8 mouse cellular contexts compared by ENCODE assay signal in the genomic region with DNA sequence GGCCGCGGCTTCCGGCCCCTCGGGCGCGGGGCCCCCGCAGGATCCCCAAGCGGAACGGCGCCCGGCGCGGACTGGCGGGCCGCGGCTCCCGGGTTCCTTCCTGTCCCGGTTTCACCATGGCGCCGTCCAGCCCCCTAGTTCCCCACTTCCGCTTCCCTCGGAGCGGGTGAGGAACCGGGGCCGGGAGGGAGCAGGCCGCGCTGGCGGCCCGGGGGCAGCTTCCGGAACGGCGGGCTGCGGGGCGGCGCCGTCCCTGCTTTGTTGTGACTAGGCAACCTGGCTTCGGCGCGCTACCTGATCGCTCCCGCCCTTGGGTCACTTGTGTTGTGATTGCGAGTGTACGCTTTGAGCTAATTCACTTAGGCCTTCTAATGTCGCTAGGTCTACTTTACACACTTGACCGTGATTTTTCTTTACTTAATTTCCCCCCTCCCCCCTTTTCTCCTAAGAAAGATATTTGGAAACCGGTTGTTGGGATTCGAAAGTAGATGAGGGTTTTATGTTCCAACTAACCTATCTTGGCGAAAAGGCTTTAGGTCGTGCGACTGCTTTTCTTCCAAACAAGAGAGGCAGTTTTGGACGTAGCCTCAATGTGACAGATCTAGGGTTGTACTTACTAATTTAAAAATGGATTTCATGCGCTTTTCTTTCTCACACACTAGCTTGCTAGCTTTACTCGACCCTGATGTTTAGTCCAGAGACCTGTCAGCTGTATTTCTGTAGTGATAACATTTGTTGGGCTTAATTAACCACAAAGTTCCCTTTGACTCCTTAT. TPM values are rescaled to one million over a fixed set of nuclear protein-coding genes. Genes with fewer than 3 reads are reported as not detected.
A peak's percentile ranks its signal among the peaks of the same experiment; 100 is the strongest.
DNase-seq lines count a peak whose midpoint lies in the region; ATAC-seq and TF ChIP-seq lines count a peak whose summit lies in the region.

No protein-coding gene starts in this region.

- no peak for TF ChIP-seq EP300 in heart, postnatal 0 days (IDR thresholded peaks at IDR 0.05; ENCODE audit: low read depth)

- H3K27me3 ChIP-seq in heart, postnatal 0 days (ENCODE audit: control insufficient read depth, insufficient read depth, low read length), result no peaks in the 10 kb centered on the region

- peak; percentile 39 for TF ChIP-seq POLR2A in embryonic fibroblast, embryonic 13.5 days (IDR thresholded peaks at IDR 0.05; ENCODE audit: low read depth, low read length)

- peak overlapping the region; percentile 92 for H3K27ac ChIP-seq in embryonic fibroblast, embryonic 13.5 days (ENCODE audit: insufficient read depth, low read length)
- H3K27ac ChIP-seq in heart, postnatal 0 days (ENCODE audit: low read depth), result peak overlapping the region; percentile 100

- H3K4me1 ChIP-seq in embryonic fibroblast, embryonic 13.5 days (ENCODE audit: control insufficient read depth, insufficient read depth, low read length), result peaks cover 2% of the 10 kb centered on the region; the same call in 1 of the 2 replicates
- peaks cover 11% of the 10 kb centered on the region; the same call in 1 of the 2 replicates for H3K4me1 ChIP-seq in heart, postnatal 0 days (ENCODE audit: control insufficient read depth, insufficient read depth)

- peak overlapping the region; percentile 72 for H3K4me2 ChIP-seq in heart, postnatal 0 days (ENCODE audit: low read depth, low read length)

- under 1% methylated on average over 43 of the region's 53 CpGs for WGBS in heart, postnatal 0 days

- peak; percentile 82 for DNase-seq in CD4-positive, CD25-positive, alpha-beta regulatory T cell, adult 2 months (ENCODE audit: low read depth, low spot score)
- peak; percentile 56 for DNase-seq in ZHBTc4 (ENCODE audit: low read depth, low spot score)
- peak; percentile 52 for DNase-seq in heart, postnatal 0 days (ENCODE audit: low spot score)
- DNase-seq in kidney, postnatal 25 days, result peak; percentile 75 to 92
- peak; percentile 83 for DNase-seq in lung, postnatal 10 days
- peak; percentile 77 for DNase-seq in ovary, postnatal 36 days (ENCODE audit: low spot score)
- DNase-seq in Muller cell, postnatal 12 days (ENCODE audit: inconsistent ontology term), result no peak

- H3K9me3 ChIP-seq in heart, postnatal 0 days (replicated peaks; ENCODE audit: control insufficient read depth, low read length), result no peaks in the 10 kb centered on the region

- H3K9ac ChIP-seq in heart, postnatal 0 days (replicated peaks; ENCODE audit: low read depth, low read length), result peak overlapping the region; percentile 98

- H3K4me3 ChIP-seq in embryonic fibroblast, embryonic 13.5 days (ENCODE audit: insufficient read depth, low read length), result peak overlapping the region; percentile 96
- peak overlapping the region; percentile 100 for H3K4me3 ChIP-seq in heart, postnatal 0 days (ENCODE audit: low read depth, low read length)

- no peaks in the 10 kb centered on the region for H3K36me3 ChIP-seq in heart, postnatal 0 days (replicated peaks; ENCODE audit: control insufficient read depth, insufficient read depth, low read length)

- no peak for TF ChIP-seq CTCF in embryonic fibroblast, embryonic 13.5 days (IDR thresholded peaks at IDR 0.05; ENCODE audit: borderline replicate concordance, insufficient read depth, low read length)
- no peak for TF ChIP-seq CTCF in heart, postnatal 0 days (IDR thresholded peaks at IDR 0.05; ENCODE audit: low read depth)

- ATAC-seq in heart, postnatal 0 days (ENCODE audit: insufficient read depth, low read depth), result peak; percentile 81

RNA-seq across cellular contexts. Expression of gene Papola, which starts 0.7 kb away (rescaled TPM):
- polyA plus RNA-seq in embryonic fibroblast, embryonic 13.5 days (2011; ENCODE audit: insufficient read length, low read depth, missing spikeins), result 180 and 214 TPM in 2 replicates
- 78.4 and 110 TPM in 2 replicates for total RNA-seq in heart, postnatal 0 days (2014; rRNA removed; ENCODE audit: low replicate concordance)
- polyA plus RNA-seq in heart, postnatal 0 days (2015; fragmentation: Nextera tagmentation; extraction: Ambion mirVana), result 118 and 124 TPM in 2 replicates
